Mouse (Mus musculus) testis, adult 2 months (tissue): ENCODE data around the gene Arpc5.

ENCODE experiments used
- CTCF ChIP-seq: fragments of 200-500 bp; IDR thresholded peaks from 2 replicates; pipeline ENCODE4 v1.5.1; 2012; ENCODE audit warnings: low read depth, mild to moderate bottlenecking, inconsistent platforms, low read length, moderate library complexity; ENCODE audit not compliant: control insufficient read depth, insufficient read depth, insufficient replicate concordance
- POLR2A ChIP-seq: fragments of 200-500 bp; IDR thresholded peaks from 2 replicates; pipeline ENCODE4 v1.6.1; 2012; ENCODE audit warnings: low read depth, mild to moderate bottlenecking, inconsistent platforms, low read length, moderate library complexity; ENCODE audit not compliant: control insufficient read depth

GRCm38 (mm10) chr1:152746426-152746825, 19.9 kb upstream of the Arpc5 start:
- TF ChIP-seq POLR2A: no peak
- TF ChIP-seq CTCF: peak; percentile 45; the same call in 1 of the 2 replicates
